Mouse (Mus musculus): ENCODE measurements around the gene Sept10. TPM values are rescaled to one million over a fixed set of nuclear protein-coding genes. Genes with fewer than 3 reads are reported as not detected.
"Not testable (repeated sequence)": the region's sequence is repeated elsewhere in the genome, so short reads cannot be mapped to it uniquely, and the experiment has no call there.

Sept10 gene
- total and polyA plus RNA-seq, 2 experiments from 2014 or later, result 13.6 to 18.3 TPM

DNA sequence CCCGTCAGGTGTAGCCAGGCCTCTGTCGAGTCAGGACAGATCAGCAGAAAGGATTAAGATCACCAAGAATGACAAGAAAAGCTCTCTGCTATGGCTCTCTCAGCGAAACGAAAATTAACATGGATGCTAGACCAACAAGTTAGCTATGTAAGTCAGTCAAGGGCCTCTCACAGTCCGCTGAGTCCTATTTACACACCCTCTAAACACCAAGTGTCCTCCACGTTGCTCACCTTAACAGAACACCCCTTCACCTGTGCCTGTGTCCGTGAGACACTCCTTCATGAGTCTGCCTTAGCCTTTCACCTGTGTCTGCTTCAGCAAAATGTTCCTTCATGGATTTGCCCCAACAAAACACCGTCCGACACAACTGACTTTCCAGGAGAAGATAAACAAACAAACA lies 108.3 kb downstream of the Sept10 start:
- Histone ChIP-seq H3K27ac (no peak overlapping the region), H3K9ac (replicated peaks; ENCODE audit: low read length) (no peak overlapping the region), H3K4me3 (ENCODE audit: low read length) (no peak overlapping the region), H3K27me3 (ENCODE audit: insufficient read depth, low read length) (no peaks in the 10 kb centered on the region), H3K36me3 (ENCODE audit: insufficient read depth, low read length) (no peaks in the 10 kb centered on the region), H3K4me1 (ENCODE audit: insufficient read depth, low read length) (no peaks in the 10 kb centered on the region), H3K4me2 (ENCODE audit: low read depth, low read length) (no peak overlapping the region), H3K9me3 (ENCODE audit: low read length) (no peaks in the 10 kb centered on the region)
- DNase-seq (ENCODE audit: low spot score) (no peak), ATAC-seq (no peak)
- WGBS, result 91% methylated on average over 9 of the region's 9 CpGs
- no peak for TF ChIP-seq CTCF (IDR thresholded peaks at IDR 0.05; ENCODE audit: low read depth)

DNA sequence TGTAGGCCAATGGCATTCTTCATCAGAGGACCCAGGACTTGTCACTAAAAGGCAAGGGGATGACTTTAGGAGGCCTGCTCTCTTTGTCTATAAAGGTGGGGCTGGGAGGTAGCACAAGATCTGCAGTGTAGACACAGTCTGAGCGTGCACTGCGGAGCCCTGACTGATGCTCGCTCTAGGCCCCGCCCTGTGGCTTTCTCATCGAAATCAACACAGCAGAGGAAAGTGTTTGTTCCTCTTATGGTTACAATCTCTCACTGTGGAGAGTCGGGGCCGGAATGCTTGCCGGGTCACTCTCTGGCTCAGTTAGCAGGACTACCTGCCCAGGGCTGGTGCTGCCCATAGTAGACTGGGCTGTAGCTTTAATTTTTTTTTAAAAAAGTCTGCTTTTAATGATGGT lies 108.9 kb downstream of the Sept10 start:
- Histone ChIP-seq H3K9ac (replicated peaks; ENCODE audit: low read length) (no peak overlapping the region), H3K9me3 (ENCODE audit: low read length) (no peaks in the 10 kb centered on the region), H3K4me1 (ENCODE audit: insufficient read depth, low read length) (no peaks in the 10 kb centered on the region), H3K4me2 (ENCODE audit: low read depth, low read length) (no peak overlapping the region), H3K36me3 (ENCODE audit: insufficient read depth, low read length) (no peaks in the 10 kb centered on the region), H3K27me3 (ENCODE audit: insufficient read depth, low read length) (no peaks in the 10 kb centered on the region), H3K27ac (no peak overlapping the region), H3K4me3 (ENCODE audit: low read length) (no peak overlapping the region)
- 93% methylated on average over 8 of the region's 8 CpGs for WGBS
- TF ChIP-seq CTCF (IDR thresholded peaks at IDR 0.05; ENCODE audit: low read depth), result no peak
- ATAC-seq (no peak), DNase-seq (ENCODE audit: low spot score) (no peak)

DNA sequence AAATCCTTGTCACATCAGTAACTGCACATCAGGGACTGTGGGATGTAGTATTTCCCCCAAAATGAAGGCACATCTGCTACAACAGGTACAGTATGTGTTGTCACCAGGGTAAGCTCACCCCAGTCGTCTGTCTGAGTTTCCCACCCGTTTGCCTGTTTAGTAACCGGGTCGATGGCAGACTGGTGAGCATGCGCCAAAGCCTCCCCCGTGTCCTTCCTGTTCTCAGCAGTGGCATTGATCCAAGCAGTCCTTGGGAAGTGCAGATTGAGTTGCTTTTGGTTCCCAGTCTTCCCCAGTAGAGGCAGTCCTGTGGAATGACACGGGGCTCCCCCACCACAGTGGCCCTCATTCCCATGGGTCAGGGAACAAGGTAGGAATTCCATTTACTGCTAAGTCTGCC lies 111.3 kb downstream of the Sept10 start:
- Histone ChIP-seq H3K4me1 (ENCODE audit: insufficient read depth, low read length) (no peaks in the 10 kb centered on the region), H3K4me3 (ENCODE audit: low read length) (no peak overlapping the region), H3K36me3 (ENCODE audit: insufficient read depth, low read length) (no peaks in the 10 kb centered on the region), H3K9me3 (ENCODE audit: low read length) (no peaks in the 10 kb centered on the region), H3K27ac (no peak overlapping the region), H3K27me3 (ENCODE audit: insufficient read depth, low read length) (no peaks in the 10 kb centered on the region), H3K9ac (replicated peaks; ENCODE audit: low read length) (no peak overlapping the region), H3K4me2 (ENCODE audit: low read depth, low read length) (no peak overlapping the region)
- ATAC-seq (no peak), DNase-seq (ENCODE audit: low spot score) (no peak)
- no peak for TF ChIP-seq CTCF (IDR thresholded peaks at IDR 0.05; ENCODE audit: low read depth)
- 93% methylated on average over 7 of the region's 7 CpGs for WGBS

DNA sequence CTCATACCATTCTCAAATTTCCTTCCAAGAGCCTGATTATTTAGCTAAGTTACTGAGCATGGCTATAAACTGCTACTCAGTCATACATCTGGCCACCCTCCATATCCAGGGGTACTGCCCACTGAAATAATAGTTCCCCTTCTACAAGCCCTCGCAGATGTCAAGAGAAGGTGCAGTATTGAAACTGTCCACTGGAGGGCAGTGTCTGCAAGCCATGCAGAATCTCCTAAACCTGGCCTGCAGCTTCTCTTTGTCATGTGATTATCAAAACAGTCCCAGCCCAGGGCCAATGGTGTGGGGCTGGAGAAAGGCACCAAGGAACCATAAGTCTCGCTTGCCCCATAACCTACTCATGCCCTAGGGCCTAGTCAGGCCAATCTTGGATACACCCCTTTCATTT lies 112.6 kb downstream of the Sept10 start:
- ATAC-seq (peak; percentile 44; the same call in 1 of the 2 replicates), DNase-seq (ENCODE audit: low spot score) (peak; percentile 78)
- H3K27me3 ChIP-seq (ENCODE audit: insufficient read depth, low read length), result no peaks in the 10 kb centered on the region
- H3K36me3 ChIP-seq (ENCODE audit: insufficient read depth, low read length), result no peaks in the 10 kb centered on the region
- no peak overlapping the region for H3K4me3 ChIP-seq (ENCODE audit: low read length)
- H3K4me2 ChIP-seq (ENCODE audit: low read depth, low read length), result no peak overlapping the region
- H3K4me1 ChIP-seq (ENCODE audit: insufficient read depth, low read length), result no peaks in the 10 kb centered on the region
- no peak overlapping the region for H3K9ac ChIP-seq (replicated peaks; ENCODE audit: low read length)
- no peak overlapping the region for H3K27ac ChIP-seq
- H3K9me3 ChIP-seq (ENCODE audit: low read length), result no peaks in the 10 kb centered on the region
- 44% methylated on average over 2 of the region's 2 CpGs for WGBS
- peak; percentile 95 for TF ChIP-seq CTCF (IDR thresholded peaks at IDR 0.05; ENCODE audit: low read depth)

DNA sequence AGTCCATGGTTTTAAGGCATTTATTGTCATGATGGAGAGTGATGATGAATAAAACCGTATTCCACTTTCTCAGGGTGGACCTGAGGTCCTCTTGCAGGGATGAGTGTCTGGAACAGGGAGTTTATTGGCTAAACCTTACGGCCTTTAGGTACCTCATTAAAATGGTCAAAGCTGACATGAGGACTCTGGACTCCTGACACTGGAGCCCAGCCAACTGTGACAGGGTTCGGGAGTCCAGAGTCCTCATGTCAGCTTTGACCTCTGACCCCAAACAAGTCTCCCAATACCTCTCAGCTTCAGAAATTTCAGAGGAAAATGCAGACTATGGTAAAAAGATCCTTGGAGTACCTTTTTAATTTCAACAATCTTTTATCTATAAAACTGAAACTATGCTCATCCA lies 115.0 kb downstream of the Sept10 start:
- no peak overlapping the region for H3K9ac ChIP-seq (replicated peaks; ENCODE audit: low read length)
- no peaks in the 10 kb centered on the region for H3K4me1 ChIP-seq (ENCODE audit: insufficient read depth, low read length)
- no peak for ATAC-seq
- no peak overlapping the region for H3K4me2 ChIP-seq (ENCODE audit: low read depth, low read length)
- H3K27me3 ChIP-seq (ENCODE audit: insufficient read depth, low read length), result no peaks in the 10 kb centered on the region
- H3K4me3 ChIP-seq (ENCODE audit: low read length), result no peak overlapping the region
- no peak for TF ChIP-seq CTCF (IDR thresholded peaks at IDR 0.05; ENCODE audit: low read depth)
- 77% methylated on average over 3 of the region's 3 CpGs for WGBS
- DNase-seq (ENCODE audit: low spot score), result no peak
- no peak overlapping the region for H3K27ac ChIP-seq
- H3K9me3 ChIP-seq (ENCODE audit: low read length), result no peaks in the 10 kb centered on the region
- no peaks in the 10 kb centered on the region for H3K36me3 ChIP-seq (ENCODE audit: insufficient read depth, low read length)

DNA sequence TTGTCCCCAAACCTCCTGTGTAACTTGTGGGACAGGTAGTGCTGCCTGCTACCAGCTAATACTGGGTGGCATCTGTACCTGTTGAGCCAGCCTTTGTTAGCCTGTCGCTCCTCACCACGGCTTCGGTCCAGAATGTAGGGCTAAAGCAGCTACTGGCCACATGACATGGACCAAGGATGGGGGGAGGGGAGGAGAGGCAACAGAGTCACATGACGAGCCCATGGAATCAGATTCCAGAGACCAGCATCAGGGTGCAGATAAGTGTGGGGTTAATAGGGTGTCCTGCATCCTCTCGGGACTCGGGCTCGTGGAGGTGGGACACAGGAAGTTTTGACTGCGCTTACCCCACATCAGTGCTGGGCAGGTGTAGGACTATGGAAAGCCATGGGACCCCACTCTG lies 115.8 kb downstream of the Sept10 start:
- DNase-seq (ENCODE audit: low spot score), result no peak
- H3K36me3 ChIP-seq (ENCODE audit: insufficient read depth, low read length), result no peaks in the 10 kb centered on the region
- H3K27ac ChIP-seq, result no peak overlapping the region
- no peak for ATAC-seq
- WGBS, result 84% methylated on average over 8 of the region's 8 CpGs
- H3K4me3 ChIP-seq (ENCODE audit: low read length), result no peak overlapping the region
- H3K9ac ChIP-seq (replicated peaks; ENCODE audit: low read length), result no peak overlapping the region
- TF ChIP-seq CTCF (IDR thresholded peaks at IDR 0.05; ENCODE audit: low read depth), result no peak
- H3K4me1 ChIP-seq (ENCODE audit: insufficient read depth, low read length), result no peaks in the 10 kb centered on the region
- no peaks in the 10 kb centered on the region for H3K9me3 ChIP-seq (ENCODE audit: low read length)
- H3K4me2 ChIP-seq (ENCODE audit: low read depth, low read length), result no peak overlapping the region
- H3K27me3 ChIP-seq (ENCODE audit: insufficient read depth, low read length), result no peaks in the 10 kb centered on the region

DNA sequence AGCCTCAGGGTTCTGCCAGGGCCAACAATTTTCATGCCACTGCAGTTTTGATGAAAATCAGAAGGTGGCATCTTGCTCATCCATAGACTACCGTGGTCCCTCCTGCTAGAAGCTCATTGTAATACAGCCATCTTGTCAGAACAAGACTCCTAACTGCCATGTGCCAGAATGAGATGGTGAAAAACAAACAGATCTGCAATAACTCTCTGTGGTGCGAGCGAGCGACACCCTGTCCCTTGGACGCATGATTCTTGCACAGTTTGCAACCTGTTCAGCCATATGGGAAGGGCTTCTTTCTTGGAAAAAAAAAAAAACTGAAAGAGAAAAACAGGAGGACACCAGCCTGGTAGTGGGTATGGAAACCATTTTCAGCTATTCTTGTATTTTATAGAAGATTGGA lies 117.0 kb downstream of the Sept10 start:
- 81% methylated on average over 5 of the region's 5 CpGs for WGBS
- H3K27ac ChIP-seq, result no peak overlapping the region

DNA sequence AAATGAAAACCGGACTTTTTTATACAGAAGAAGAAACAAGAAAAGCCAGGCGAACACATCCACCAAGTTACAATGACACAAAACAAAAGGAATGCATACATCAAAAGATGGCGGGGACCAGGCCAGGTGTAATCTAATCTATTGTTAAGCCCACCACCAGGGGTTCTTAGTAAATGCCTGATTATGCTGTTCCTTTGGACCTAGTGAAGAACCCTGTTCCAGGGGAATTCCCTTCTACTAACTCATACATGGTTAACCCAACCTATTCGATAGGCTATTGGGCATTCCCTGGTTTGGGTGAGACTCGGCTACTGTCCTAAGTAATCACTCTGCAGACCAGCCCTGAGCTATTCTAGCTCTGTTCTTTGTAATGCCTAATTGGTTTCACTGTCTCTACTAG lies 118.6 kb downstream of the Sept10 start:
- 91% methylated on average over 5 of the region's 5 CpGs for WGBS
- not testable (repeated sequence) for ATAC-seq; H3K27me3 ChIP-seq (ENCODE audit: insufficient read depth, low read length); H3K4me1 ChIP-seq (ENCODE audit: insufficient read depth, low read length); H3K36me3 ChIP-seq (ENCODE audit: insufficient read depth, low read length); H3K9ac ChIP-seq (replicated peaks; ENCODE audit: low read length); H3K4me3 ChIP-seq (ENCODE audit: low read length); H3K4me2 ChIP-seq (ENCODE audit: low read depth, low read length); H3K9me3 ChIP-seq (ENCODE audit: low read length); DNase-seq (ENCODE audit: low spot score); H3K27ac ChIP-seq

More for the DNA sequence above, 117.0 kb downstream of the Sept10 start:
- H3K4me3 ChIP-seq (ENCODE audit: low read length), result no peak overlapping the region
- H3K4me2 ChIP-seq (ENCODE audit: low read depth, low read length), result no peak overlapping the region
- ATAC-seq, result no peak
- no peak for DNase-seq (ENCODE audit: low spot score)
- H3K4me1 ChIP-seq (ENCODE audit: insufficient read depth, low read length), result no peaks in the 10 kb centered on the region
- H3K9me3 ChIP-seq (ENCODE audit: low read length), result no peaks in the 10 kb centered on the region
- no peaks in the 10 kb centered on the region for H3K36me3 ChIP-seq (ENCODE audit: insufficient read depth, low read length)
- no peak overlapping the region for H3K9ac ChIP-seq (replicated peaks; ENCODE audit: low read length)
- TF ChIP-seq CTCF (IDR thresholded peaks at IDR 0.05; ENCODE audit: low read depth), result no peak
- H3K27me3 ChIP-seq (ENCODE audit: insufficient read depth, low read length), result no peaks in the 10 kb centered on the region

All from hindbrain, postnatal 0 days (tissue).